Mouse (Mus musculus): ENCODE data around the gene Hddc3.
"Not testable (repeated sequence)": the region's sequence is repeated elsewhere in the genome, so short reads cannot be mapped to it uniquely, and the experiment has no call there.

Hddc3 gene

GRCm38 (mm10) chr7:80369967-80370431 is 27.1 kb downstream of the Hddc3 start:
- no peak for DNase-seq (ENCODE audit: low spot score)

GRCm38 (mm10) chr7:80370649-80371040 is 27.7 kb downstream of the Hddc3 start:
- DNase-seq (ENCODE audit: low spot score): peak; percentile 73

- peak; percentile 71 for DNase-seq (ENCODE audit: low spot score)
These were observed 28.3 kb downstream of the Hddc3 start, which contains the start of gene Man2a2 for GRCm38 (mm10) chr7:80371041-80371751. Man2a2 (minus strand) TSS chr7:80371375.

GRCm38 (mm10) chr7:80372166-80372565 is 29.3 kb downstream of the Hddc3 start:
- no peak for DNase-seq (ENCODE audit: low spot score)

GRCm38 (mm10) chr7:80372667-80373066 is 29.8 kb downstream of the Hddc3 start:
- no peak for DNase-seq (ENCODE audit: low spot score)

GRCm38 (mm10) chr7:80373352-80373751 is 30.4 kb downstream of the Hddc3 start:
- DNase-seq (ENCODE audit: low spot score): no peak

- DNase-seq (ENCODE audit: low spot score): no peak
These were observed 30.9 kb downstream of the Hddc3 start for GRCm38 (mm10) chr7:80373850-80374249.

- DNase-seq (ENCODE audit: low spot score): no peak
These were observed 31.4 kb downstream of the Hddc3 start for GRCm38 (mm10) chr7:80374280-80374679.

GRCm38 (mm10) chr7:80374733-80375132 is 31.8 kb downstream of the Hddc3 start:
- DNase-seq (ENCODE audit: low spot score): no peak

GRCm38 (mm10) chr7:80375376-80376039 is 32.6 kb downstream of the Hddc3 start:
- peak; percentile 27 for DNase-seq (ENCODE audit: low spot score)

GRCm38 (mm10) chr7:80376192-80376591 is 33.3 kb downstream of the Hddc3 start:
- DNase-seq (ENCODE audit: low spot score): no peak

- DNase-seq (ENCODE audit: low spot score): peak; percentile 61
These were observed 34.6 kb downstream of the Hddc3 start for GRCm38 (mm10) chr7:80377471-80377870.

- no peak for DNase-seq (ENCODE audit: low spot score)
These were observed 36.6 kb downstream of the Hddc3 start for GRCm38 (mm10) chr7:80379531-80379930.

- no peak for DNase-seq (ENCODE audit: low spot score)
These were observed 40.0 kb downstream of the Hddc3 start for GRCm38 (mm10) chr7:80382919-80383318.

GRCm38 (mm10) chr7:80386235-80386930 is 43.5 kb downstream of the Hddc3 start:
- DNase-seq (ENCODE audit: low spot score): peak; percentile 91

GRCm38 (mm10) chr7:80387033-80387632 is 44.2 kb downstream of the Hddc3 start:
- peak; percentile 47 for DNase-seq (ENCODE audit: low spot score)

GRCm38 (mm10) chr7:80387633-80388543 is 45.0 kb downstream of the Hddc3 start, which contains the start of gene Fes:
Fes (minus strand) TSS chr7:80387946.
- peak; percentile 80 for DNase-seq (ENCODE audit: low spot score)

GRCm38 (mm10) chr7:80392119-80392518 is 49.2 kb downstream of the Hddc3 start:
- no peak for DNase-seq (ENCODE audit: low spot score)

- no peak for DNase-seq (ENCODE audit: low spot score)
These were observed 51.7 kb downstream of the Hddc3 start for GRCm38 (mm10) chr7:80394600-80394999.

GRCm38 (mm10) chr7:80396427-80396826 is 53.5 kb downstream of the Hddc3 start:
- not testable (repeated sequence) for DNase-seq (ENCODE audit: low spot score)

GRCm38 (mm10) chr7:80397986-80398385 is 55.1 kb downstream of the Hddc3 start:
- no peak for DNase-seq (ENCODE audit: low spot score)

All from lung, postnatal 25 days (tissue).